Mouse (Mus musculus) neural tube, embryonic 12.5 days (tissue): ENCODE measurements around the gene Pdia2. TPM values are rescaled to one million over a fixed set of nuclear protein-coding genes. Genes with fewer than 3 reads are reported as not detected.
"Not testable (repeated sequence)": the region's sequence is repeated elsewhere in the genome, so short reads cannot be mapped to it uniquely, and the experiment has no call there.

Source experiments
- ATAC-seq: fragments of 200-750 bp; cut with Nextera tagmentation; 2 replicates; pipeline ENCODE4 v1.8.0; 2017; ENCODE audit warnings: low read depth, mild to moderate bottlenecking, moderate TSS enrichment, moderate library complexity; ENCODE audit not compliant: low FRiP score
- H3K27ac ChIP-seq: fragments of 300-500 bp; sonication (generic); 2 replicates; pipeline ENCODE4 v1.5.1; 2016
- H3K27me3 ChIP-seq: fragments of 300-500 bp; sonication (generic); replicated peaks from 2 replicates; pipeline ENCODE4 v1.6.1; 2016; ENCODE audit warnings: mild to moderate bottlenecking
- H3K36me3 ChIP-seq: fragments of 300-500 bp; sonication (generic); 2 replicates; pipeline ENCODE4 v1.6.1; 2016; ENCODE audit warnings: mild to moderate bottlenecking
- H3K4me1 ChIP-seq: fragments of 300-500 bp; sonication (generic); 2 replicates; pipeline ENCODE4 v1.6.1; 2016
- H3K4me2 ChIP-seq: fragments of 300-500 bp; sonication (generic); replicated peaks from 2 replicates; pipeline ENCODE4 v1.6.1; 2016; ENCODE audit warnings: mild to moderate bottlenecking
- H3K4me3 ChIP-seq: fragments of 300-500 bp; sonication (generic); 2 replicates; pipeline ENCODE4 v1.5.1; 2016
- H3K9ac ChIP-seq: fragments of 300-500 bp; sonication (generic); 2 replicates; pipeline ENCODE4 v1.6.1; 2016; ENCODE audit warnings: mild to moderate bottlenecking
- H3K9me3 ChIP-seq: fragments of 300-500 bp; sonication (generic); 2 replicates; pipeline ENCODE4 v1.6.1; 2016; ENCODE audit warnings: mild to moderate bottlenecking
- WGBS: fragments of 180-500 bp; shearing (Covaris S2); methylation state at CpG from one replicate; pipeline ENCODE4 v1.1.7; 2016; 5-methylcytosine and 5-hydroxymethylcytosine counted together
- polyA plus RNA-seq: library from polyadenylated mRNA; unstranded; fragments of >200 nt; fragmentation: Nextera tagmentation; extraction: Ambion mirVana; gene quantifications from 2 replicates; pipeline ENCODE4 v1.2.1, GENCODE M21; 2016

The Pdia2 gene
- polyA plus RNA-seq, 1 experiment from 2014 or later: 0.60 TPM

DNA sequence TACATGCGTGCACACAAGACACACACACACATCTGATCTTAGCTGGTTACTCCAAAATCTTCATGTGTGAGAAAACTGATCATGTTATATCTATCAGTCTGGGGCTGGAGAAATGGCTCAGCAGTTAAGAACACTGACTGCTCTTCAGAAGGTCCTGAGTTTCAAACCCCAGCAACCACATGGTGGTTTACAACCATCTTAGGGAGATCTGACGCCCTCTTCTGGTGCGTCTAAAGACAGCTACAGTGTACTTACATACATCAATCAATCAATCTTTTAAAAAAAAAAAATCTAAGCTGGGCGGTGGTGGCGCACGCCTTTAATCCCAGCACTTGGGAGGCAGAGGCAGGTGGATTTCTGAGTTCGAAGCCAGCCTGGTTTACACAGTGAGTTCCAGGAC, 7.4 kb downstream of the Pdia2 start:
- H3K27me3 ChIP-seq, H3K4me1 ChIP-seq, H3K27ac ChIP-seq, ATAC-seq, H3K9ac ChIP-seq, H3K4me2 ChIP-seq, H3K9me3 ChIP-seq, H3K4me3 ChIP-seq: not testable (repeated sequence)
- H3K36me3 ChIP-seq: peaks cover 91% of the 10 kb centered on the region
- WGBS: 87% methylated on average over 7 of the region's 7 CpGs

DNA sequence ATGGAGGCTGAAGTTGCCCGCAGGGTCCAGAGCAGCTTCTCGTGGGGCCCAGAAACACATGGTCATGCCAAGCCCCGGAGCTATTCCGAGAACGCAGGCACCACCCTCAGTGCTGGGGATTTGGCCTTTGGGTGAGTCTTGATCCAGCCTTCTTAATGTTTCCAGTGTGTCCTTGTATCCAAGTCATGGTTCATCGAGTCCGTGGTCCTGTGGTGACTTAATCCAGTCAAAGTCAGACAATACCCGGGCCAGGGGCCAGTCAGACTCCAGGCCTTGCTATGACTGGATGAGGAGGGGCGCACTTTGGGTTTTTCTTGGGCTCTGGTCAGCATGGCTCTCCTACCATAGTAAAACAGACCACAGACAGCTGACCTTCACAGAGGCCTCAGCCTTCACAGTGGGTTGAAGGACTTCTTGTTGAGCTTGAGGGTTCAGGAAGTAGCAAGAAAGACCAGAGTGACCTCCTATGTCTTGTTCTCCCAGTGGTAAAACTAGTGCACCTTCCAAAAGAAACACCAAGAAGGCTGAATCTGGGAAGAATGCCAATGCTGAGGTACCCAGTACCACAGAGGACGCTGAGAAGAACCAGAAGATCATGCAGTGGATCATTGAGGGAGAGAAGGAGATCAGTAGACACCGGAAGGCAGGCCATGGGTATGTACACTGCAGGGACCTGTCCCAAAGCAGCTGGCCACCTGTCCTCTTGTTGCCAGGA, 10.6 kb downstream of the Pdia2 start:
- H3K4me2 ChIP-seq: no peak overlapping the region
- no peaks in the 10 kb centered on the region for H3K27me3 ChIP-seq
- H3K4me3 ChIP-seq: no peak overlapping the region
- H3K9ac ChIP-seq: no peak overlapping the region
- H3K9me3 ChIP-seq: no peaks in the 10 kb centered on the region
- 97% methylated on average over 11 of the region's 11 CpGs for WGBS
- ATAC-seq: no peak
- peaks cover 83% of the 10 kb centered on the region for H3K36me3 ChIP-seq
- H3K27ac ChIP-seq: no peak overlapping the region
- no peaks in the 10 kb centered on the region for H3K4me1 ChIP-seq

DNA sequence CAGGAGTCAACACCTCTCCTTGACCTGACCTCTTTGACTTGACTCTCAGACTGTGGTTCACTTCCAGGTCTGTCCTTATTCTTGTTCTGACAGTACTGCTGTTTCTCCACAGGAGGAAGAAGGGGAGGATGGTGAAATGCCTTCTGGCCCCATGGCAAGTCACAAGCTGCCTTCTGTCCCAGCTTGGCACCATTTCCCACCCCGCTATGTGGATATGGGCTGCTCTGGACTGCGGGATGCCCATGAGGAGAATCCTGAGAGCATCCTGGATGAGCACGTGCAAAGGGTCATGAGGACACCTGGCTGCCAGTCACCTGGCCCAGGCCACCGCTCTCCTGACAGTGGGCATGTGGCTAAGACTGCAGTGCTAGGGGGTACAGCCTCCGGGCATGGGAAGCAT, 11.3 kb downstream of the Pdia2 start:
- WGBS: 93% methylated on average over 5 of the region's 5 CpGs
- Histone ChIP-seq H3K27ac (no peak overlapping the region), H3K9ac (no peak overlapping the region), H3K36me3 (peaks cover 80% of the 10 kb centered on the region), H3K4me1 (no peaks in the 10 kb centered on the region), H3K4me3 (no peak overlapping the region), H3K4me2 (no peak overlapping the region), H3K27me3 (no peaks in the 10 kb centered on the region), H3K9me3 (no peaks in the 10 kb centered on the region)
- ATAC-seq: no peak

DNA sequence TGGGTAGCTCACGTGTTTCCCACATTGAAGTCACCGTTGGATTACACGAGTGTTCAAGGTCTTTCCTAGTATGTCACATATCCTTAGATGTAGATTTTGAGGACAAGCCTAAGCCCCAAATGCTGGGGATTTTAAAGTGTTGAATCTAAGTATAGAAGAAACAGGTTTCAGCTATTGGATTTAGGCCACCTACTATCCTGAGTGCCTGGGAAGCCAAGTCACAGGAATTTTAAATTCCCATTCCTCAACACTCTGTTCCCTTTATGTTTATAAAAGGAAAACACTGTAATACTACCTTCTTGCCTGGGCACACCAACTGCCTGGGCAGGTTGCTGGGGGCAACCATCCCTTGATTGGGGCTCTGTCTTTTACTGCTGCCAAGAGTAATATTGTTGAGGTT, 17.7 kb downstream of the Pdia2 start:
- Histone ChIP-seq H3K9me3 (no peaks in the 10 kb centered on the region), H3K4me1 (no peaks in the 10 kb centered on the region), H3K27ac (no peak overlapping the region), H3K4me3 (no peak overlapping the region), H3K9ac (no peak overlapping the region), H3K4me2 (no peak overlapping the region), H3K36me3 (peaks cover 36% of the 10 kb centered on the region), H3K27me3 (no peaks in the 10 kb centered on the region)
- 97% methylated on average over 3 of the region's 3 CpGs for WGBS
- no peak for ATAC-seq

DNA sequence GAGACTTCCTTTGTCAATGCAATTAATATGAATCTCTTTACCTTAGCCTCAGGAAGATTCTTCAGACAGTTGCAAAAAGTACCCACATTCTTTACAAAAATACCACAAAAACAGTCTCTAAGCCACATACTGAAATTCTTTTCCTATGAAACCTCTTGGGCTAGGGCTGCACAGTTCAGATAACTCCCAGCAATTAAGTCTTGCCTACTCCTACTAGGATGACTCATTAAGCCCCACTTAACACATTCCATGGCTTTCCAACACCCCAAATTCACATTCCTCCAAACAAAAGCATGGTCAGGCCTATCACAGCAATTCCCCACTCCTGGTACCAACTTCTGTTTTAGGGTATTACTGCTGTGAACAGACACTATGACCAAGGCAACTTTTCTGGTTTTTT, 20.3 kb downstream of the Pdia2 start:
- no peak overlapping the region for H3K27ac ChIP-seq

DNA sequence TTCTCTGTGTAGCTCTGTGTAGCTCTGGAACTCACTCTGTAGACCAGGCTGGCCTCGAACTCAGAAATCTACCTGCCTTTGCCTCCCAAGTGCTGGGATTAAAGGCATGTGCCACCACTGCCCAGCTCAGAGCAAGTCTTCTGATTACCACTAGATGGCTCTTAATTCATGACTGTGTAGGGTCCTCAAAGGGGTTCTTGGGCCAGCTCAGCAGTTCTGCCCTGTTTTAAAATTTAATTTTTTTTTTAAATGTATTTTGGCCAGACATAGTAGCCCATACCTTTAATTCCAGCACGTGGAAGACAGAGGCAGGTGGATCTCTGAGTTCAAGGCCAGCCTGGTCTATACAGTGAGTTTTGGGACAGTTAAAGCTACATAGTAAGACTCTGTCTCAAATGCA, 23.6 kb downstream of the Pdia2 start:
- 88% methylated on average over 2 of the region's 2 CpGs for whole genome bisulfite sequencing
- not testable (repeated sequence) for H3K27me3 ChIP-seq, H3K4me2 ChIP-seq, H3K4me3 ChIP-seq, H3K9me3 ChIP-seq, H3K9ac ChIP-seq, H3K4me1 ChIP-seq, ATAC-seq, H3K27ac ChIP-seq
- H3K36me3 ChIP-seq: peaks cover 18% of the 10 kb centered on the region

More for the DNA sequence above, 20.3 kb downstream of the Pdia2 start:
- H3K36me3 ChIP-seq: peaks cover 30% of the 10 kb centered on the region
- H3K9ac ChIP-seq: no peak overlapping the region
- H3K4me1 ChIP-seq: no peaks in the 10 kb centered on the region
- no peak for ATAC-seq
- H3K9me3 ChIP-seq: no peaks in the 10 kb centered on the region
- no peak overlapping the region for H3K4me2 ChIP-seq
- no peak overlapping the region for H3K4me3 ChIP-seq
- no peaks in the 10 kb centered on the region for H3K27me3 ChIP-seq

DNA sequence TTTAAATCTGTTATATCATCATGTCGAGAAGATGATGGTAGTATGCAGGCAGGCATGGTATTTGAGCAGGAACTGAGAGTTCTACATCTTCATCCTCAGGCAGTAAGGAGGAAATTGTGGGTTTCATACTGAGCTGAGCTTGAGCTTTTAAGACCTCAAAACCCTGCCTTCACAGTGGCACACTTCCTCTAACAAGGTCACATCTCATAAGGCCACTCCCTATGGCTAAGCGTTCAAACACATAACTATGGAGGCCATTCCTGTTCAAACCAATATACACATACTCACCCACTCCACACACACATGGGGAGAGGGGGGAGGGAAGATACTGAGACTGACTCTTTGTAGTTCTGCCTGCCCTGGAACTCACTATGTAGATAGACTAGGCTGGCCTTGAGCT, 30.8 kb downstream of the Pdia2 start:
- no peak overlapping the region for H3K27ac ChIP-seq
- WGBS: 97% methylated on average over 2 of the region's 2 CpGs
- H3K9ac ChIP-seq: no peak overlapping the region
- H3K4me1 ChIP-seq: no peaks in the 10 kb centered on the region
- H3K36me3 ChIP-seq: no peaks in the 10 kb centered on the region; the same call in 1 of the 2 replicates
- no peak for ATAC-seq
- H3K9me3 ChIP-seq: no peaks in the 10 kb centered on the region
- H3K4me3 ChIP-seq: no peak overlapping the region
- no peak overlapping the region for H3K4me2 ChIP-seq
- no peaks in the 10 kb centered on the region for H3K27me3 ChIP-seq

DNA sequence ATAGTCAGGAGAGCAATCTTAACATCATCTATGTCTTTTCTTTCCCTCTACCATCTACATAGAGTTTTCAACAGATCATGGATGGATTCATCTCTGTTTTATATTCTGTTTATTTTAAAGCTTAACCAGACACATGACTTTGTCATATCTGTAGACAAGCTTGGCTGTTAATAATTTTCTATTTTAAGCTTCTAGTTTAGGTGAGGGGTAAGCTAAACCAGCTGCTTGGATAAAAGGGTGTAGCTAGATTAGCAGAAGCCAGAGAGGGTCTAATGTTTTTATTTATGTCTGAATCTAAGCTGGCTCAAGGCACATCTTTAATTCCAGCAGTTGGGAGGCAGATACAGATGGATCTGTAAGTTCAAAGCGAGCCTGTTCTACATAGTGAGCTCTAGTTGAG, 36.2 kb downstream of the Pdia2 start:
- H3K27ac ChIP-seq: no peak overlapping the region
- WGBS: 95% methylated on average over 1 of the region's 1 CpGs
- no peaks in the 10 kb centered on the region for H3K4me1 ChIP-seq
- no peak overlapping the region for H3K4me3 ChIP-seq
- H3K4me2 ChIP-seq: no peak overlapping the region
- no peaks in the 10 kb centered on the region for H3K27me3 ChIP-seq
- no peaks in the 10 kb centered on the region for H3K9me3 ChIP-seq
- H3K36me3 ChIP-seq: no peaks in the 10 kb centered on the region
- H3K9ac ChIP-seq: no peak overlapping the region
- no peak for ATAC-seq

DNA sequence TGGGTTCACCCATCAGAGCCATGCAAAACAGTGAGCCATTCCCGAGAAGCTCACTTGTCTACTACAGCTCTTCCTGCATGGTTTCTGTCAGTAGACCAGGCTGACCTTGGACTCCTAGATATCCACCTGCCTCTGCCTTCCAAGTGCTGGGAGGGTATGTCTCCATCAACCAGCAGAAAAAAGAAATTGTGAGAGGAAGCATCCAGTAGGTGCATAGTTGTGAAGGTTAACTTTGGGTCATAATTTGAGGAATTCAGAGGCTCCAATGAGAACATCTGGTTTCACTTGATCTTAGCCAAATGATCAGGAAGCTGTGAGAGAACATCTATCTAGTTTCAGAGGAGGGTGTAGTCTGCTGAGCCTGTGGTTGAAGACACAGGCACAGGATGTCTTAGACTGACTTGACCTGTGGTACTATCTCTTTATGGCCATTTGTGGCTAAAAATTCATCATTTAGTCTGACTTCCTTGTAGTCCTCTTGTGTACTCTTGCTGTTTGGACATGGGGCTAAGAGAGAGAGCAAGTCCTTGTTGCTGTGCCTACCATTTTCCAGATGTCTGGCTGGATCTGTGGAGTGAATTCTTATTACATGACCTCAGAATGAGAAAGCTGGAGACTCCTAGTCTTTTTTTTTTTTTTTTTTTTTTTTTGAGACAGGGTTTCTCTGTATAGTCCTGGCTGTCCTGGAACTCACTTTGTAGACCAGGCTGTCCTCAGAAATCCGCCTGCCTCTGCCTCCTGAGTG, 46.8 kb downstream of the Pdia2 start:
- Histone ChIP-seq H3K27me3 (no peaks in the 10 kb centered on the region), H3K4me2 (no peak overlapping the region), H3K9ac (no peak overlapping the region), H3K36me3 (peaks cover 50% of the 10 kb centered on the region), H3K4me3 (no peak overlapping the region), H3K9me3 (no peaks in the 10 kb centered on the region), H3K27ac (no peak overlapping the region), H3K4me1 (no peaks in the 10 kb centered on the region)
- 98% methylated on average over 2 of the region's 2 CpGs for WGBS
- no peak for ATAC-seq

DNA sequence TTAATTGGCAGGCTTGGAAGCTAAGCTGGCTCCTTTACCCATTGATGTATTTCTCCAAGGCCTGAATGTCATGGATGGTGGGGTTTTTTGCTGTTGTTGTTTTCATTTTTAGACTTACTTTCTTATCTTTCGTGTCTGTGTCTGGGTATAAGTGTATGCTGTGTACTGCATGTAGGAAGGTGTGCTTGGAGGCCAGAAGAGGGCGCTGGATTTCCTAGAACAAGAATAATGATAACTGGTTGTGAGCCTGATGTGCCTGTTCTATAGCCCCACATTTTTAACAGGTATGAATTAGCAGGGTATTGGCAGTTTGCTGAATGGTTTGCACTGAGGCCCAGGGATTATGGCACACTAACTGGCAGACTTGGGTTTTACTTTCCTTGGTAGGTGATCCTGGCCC, 49.8 kb downstream of the Pdia2 start:
- H3K4me1 ChIP-seq: no peaks in the 10 kb centered on the region

More for the DNA sequence above, 49.8 kb downstream of the Pdia2 start:
- H3K9ac ChIP-seq: no peak overlapping the region
- H3K27me3 ChIP-seq: no peaks in the 10 kb centered on the region
- H3K4me2 ChIP-seq: no peak overlapping the region
- 81% methylated on average over 2 of the region's 2 CpGs for WGBS
- H3K9me3 ChIP-seq: no peaks in the 10 kb centered on the region
- peaks cover 64% of the 10 kb centered on the region for H3K36me3 ChIP-seq
- H3K4me3 ChIP-seq: no peak overlapping the region
- H3K27ac ChIP-seq: no peak overlapping the region
- ATAC-seq: no peak
